Mouse (Mus musculus) intestine, embryonic 14.5 days (tissue): ENCODE measurements at regions not wholly inside any gene's neighbourhood (a gene's known extent, or its start where the extent isn't known, plus 50 kb on each side); places are given as distances from the start of the nearest gene placed in this dataset.
A peak's percentile ranks its signal among the peaks of the same experiment; 100 is the strongest.
"Not testable (repeated sequence)": the region's sequence is repeated elsewhere in the genome, so short reads cannot be mapped to it uniquely, and the experiment has no call there.

ENCODE experiments used
- ATAC-seq: fragments of 200-750 bp; cut with Nextera tagmentation; replicated peaks from 2 replicates; pipeline ENCODE4 v1.8.0; 2017; ENCODE audit warnings: low read depth, moderate number of reproducible peaks, moderate TSS enrichment, moderate library complexity; ENCODE audit not compliant: low FRiP score, low TSS enrichment
- DNase-seq: peaks from one replicate; pipeline ENCODE4 v3.0.0-alpha.2; 2018; ENCODE audit warnings: low spot score
- H3K27ac ChIP-seq: fragments of 300-500 bp; sonication (generic); 2 replicates; pipeline ENCODE4 v1.5.1; 2014; ENCODE audit warnings: low read depth, mild to moderate bottlenecking, control low read depth
- H3K27me3 ChIP-seq: fragments of 300-500 bp; sonication (generic); replicated peaks from 2 replicates; pipeline ENCODE4 v1.6.1; 2014; ENCODE audit warnings: low read length, control low read depth; ENCODE audit not compliant: control insufficient read depth, insufficient read depth
- H3K36me3 ChIP-seq: fragments of 300-500 bp; sonication (generic); 2 replicates; pipeline ENCODE4 v1.6.1; 2014; ENCODE audit warnings: low read length, control low read depth; ENCODE audit not compliant: control insufficient read depth, insufficient read depth
- H3K4me1 ChIP-seq: fragments of 300-500 bp; sonication (generic); replicated peaks from 2 replicates; pipeline ENCODE4 v1.6.1; 2014; ENCODE audit warnings: low read length, control low read depth, mixed read lengths; ENCODE audit not compliant: control insufficient read depth, insufficient read depth
- H3K4me2 ChIP-seq: fragments of 300-500 bp; sonication (generic); 2 replicates; pipeline ENCODE4 v1.6.1; 2014; ENCODE audit warnings: low read length
- H3K4me3 ChIP-seq: fragments of 300-500 bp; sonication (generic); 2 replicates; pipeline ENCODE4 v1.5.1; 2014; ENCODE audit warnings: low read depth, low read length, control low read depth, mixed read lengths
- H3K9ac ChIP-seq: fragments of 300-500 bp; sonication (generic); 2 replicates; pipeline ENCODE4 v1.6.1; 2014; ENCODE audit warnings: mild to moderate bottlenecking, low read length
- H3K9me3 ChIP-seq: fragments of 300-500 bp; sonication (generic); 2 replicates; pipeline ENCODE4 v1.6.1; 2016; ENCODE audit warnings: low read length, control low read depth; ENCODE audit not compliant: control insufficient read depth
- WGBS: fragments of 180-500 bp; shearing (Covaris S2); extraction: QIAGEN DNeasy Blood & Tissue Kit; methylation state at CpG from one replicate; pipeline ENCODE4 v1.1.7; 2014; 5-methylcytosine and 5-hydroxymethylcytosine counted together

GRCm38 (mm10) chr6:37775151-37775550, 95.5 kb upstream of the Trim24 start:
- H3K4me3 ChIP-seq, result no peak overlapping the region
- H3K36me3 ChIP-seq, result no peaks in the 10 kb centered on the region
- H3K4me2 ChIP-seq, result no peak overlapping the region
- H3K27ac ChIP-seq, result no peak overlapping the region
- H3K4me1 ChIP-seq, result no peaks in the 10 kb centered on the region
- H3K9ac ChIP-seq, result no peak overlapping the region
- ATAC-seq (no peak), DNase-seq (no peak)
- no peaks in the 10 kb centered on the region for H3K27me3 ChIP-seq
- 0 out of 2 replicates have a peak, but pooled peaks cover 2% of the 10 kb centered on the region for H3K9me3 ChIP-seq

DNA sequence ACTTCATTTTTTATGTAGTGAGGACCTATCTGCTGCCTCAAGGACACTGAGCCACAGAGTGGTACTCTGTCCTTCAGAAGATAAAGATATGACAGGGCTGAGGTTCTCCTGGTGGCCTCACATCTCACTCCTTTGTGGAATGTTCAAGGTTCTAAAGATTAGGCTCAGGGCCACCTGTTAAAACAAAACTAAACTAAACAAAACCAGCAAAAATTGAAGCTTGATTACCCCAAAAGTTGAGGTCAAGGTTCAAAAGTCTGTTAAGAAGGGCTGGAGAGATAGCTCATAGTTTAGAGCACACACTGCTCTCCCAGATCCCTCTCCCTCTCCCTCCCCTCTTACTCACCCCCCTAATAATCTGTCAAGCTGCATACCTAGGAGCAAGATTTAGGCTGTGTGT, 90.7 kb upstream of the Trim24 start:
- Histone ChIP-seq H3K27ac (no peak overlapping the region), H3K27me3 (no peaks in the 10 kb centered on the region), H3K36me3 (no peaks in the 10 kb centered on the region), H3K9me3 (peaks cover 8% of the 10 kb centered on the region; the same call in 1 of the 2 replicates), H3K4me2 (no peak overlapping the region), H3K4me3 (no peak overlapping the region), H3K4me1 (no peaks in the 10 kb centered on the region), H3K9ac (no peak overlapping the region)
- ATAC-seq, result no peak
- no peak for DNase-seq

GRCm38 (mm10) chr6:37781894-37782293, 88.7 kb upstream of the Trim24 start:
- H3K4me2 ChIP-seq, result no peak overlapping the region
- no peak overlapping the region for H3K9ac ChIP-seq
- H3K27ac ChIP-seq, result no peak overlapping the region
- no peak overlapping the region for H3K4me3 ChIP-seq
- no peaks in the 10 kb centered on the region for H3K4me1 ChIP-seq
- no peaks in the 10 kb centered on the region for H3K27me3 ChIP-seq
- DNase-seq, result no peak
- no peaks in the 10 kb centered on the region for H3K36me3 ChIP-seq
- no peak for ATAC-seq
- peaks cover 6% of the 10 kb centered on the region; the same call in 1 of the 2 replicates for H3K9me3 ChIP-seq

DNA sequence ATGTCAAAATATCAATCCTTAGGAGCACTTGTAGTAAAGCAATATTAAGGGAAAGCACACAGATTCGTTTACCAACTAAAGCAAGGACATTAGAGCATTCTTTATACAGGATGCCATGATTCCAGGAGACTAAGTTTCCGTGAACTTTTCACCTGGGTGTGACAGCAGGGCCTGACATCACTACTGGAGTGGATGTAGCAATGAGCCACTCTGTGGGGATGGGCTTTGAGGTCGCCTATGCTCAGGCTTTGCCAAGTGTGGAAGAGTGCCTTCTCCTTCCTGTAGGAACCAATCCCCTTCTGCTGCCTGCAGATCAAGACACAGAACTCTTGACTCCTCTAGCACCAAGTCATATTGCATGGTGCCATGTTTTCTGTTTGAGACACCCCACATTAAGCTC, 85.3 kb upstream of the Trim24 start:
- WGBS, result 78% methylated on average over 3 of the region's 3 CpGs
- not testable (repeated sequence) for H3K9ac ChIP-seq, H3K4me2 ChIP-seq, H3K4me3 ChIP-seq, H3K27ac ChIP-seq, H3K27me3 ChIP-seq, H3K36me3 ChIP-seq, ATAC-seq, H3K4me1 ChIP-seq, H3K9me3 ChIP-seq
- peak; percentile 20 for DNase-seq

GRCm38 (mm10) chr6:37785741-37786140, 84.9 kb upstream of the Trim24 start:
- ATAC-seq, result no peak
- Histone ChIP-seq H3K9me3 (peaks cover 6% of the 10 kb centered on the region; the same call in 1 of the 2 replicates), H3K27ac (no peak overlapping the region), H3K4me3 (no peak overlapping the region), H3K27me3 (no peaks in the 10 kb centered on the region), H3K36me3 (no peaks in the 10 kb centered on the region), H3K9ac (no peak overlapping the region), H3K4me1 (no peaks in the 10 kb centered on the region), H3K4me2 (no peak overlapping the region)
- WGBS, result 86% methylated on average over 7 of the region's 7 CpGs
- no peak for DNase-seq

GRCm38 (mm10) chr6:37787858-37788257, 82.8 kb upstream of the Trim24 start:
- peak; percentile 4 for DNase-seq

GRCm38 (mm10) chr6:37790878-37791277, 79.7 kb upstream of the Trim24 start:
- no peak overlapping the region for H3K4me3 ChIP-seq
- WGBS, result 97% methylated on average over 1 of the region's 1 CpGs
- H3K27ac ChIP-seq, result no peak overlapping the region
- H3K4me2 ChIP-seq, result no peak overlapping the region
- DNase-seq, result peak; percentile 9
- H3K4me1 ChIP-seq, result no peaks in the 10 kb centered on the region
- H3K9ac ChIP-seq, result no peak overlapping the region
- H3K36me3 ChIP-seq, result no peaks in the 10 kb centered on the region
- peaks cover 2% of the 10 kb centered on the region; the same call in 1 of the 2 replicates for H3K9me3 ChIP-seq
- ATAC-seq, result no peak
- H3K27me3 ChIP-seq, result no peaks in the 10 kb centered on the region

More at GRCm38 (mm10) chr6:37787858-37788257, 82.8 kb upstream of the Trim24 start:
- ATAC-seq, H3K27me3 ChIP-seq, H3K4me2 ChIP-seq, H3K4me3 ChIP-seq, H3K4me1 ChIP-seq, H3K27ac ChIP-seq, H3K9ac ChIP-seq, H3K36me3 ChIP-seq, H3K9me3 ChIP-seq: not testable (repeated sequence)
- 87% methylated on average over 4 of the region's 8 CpGs for WGBS

DNA sequence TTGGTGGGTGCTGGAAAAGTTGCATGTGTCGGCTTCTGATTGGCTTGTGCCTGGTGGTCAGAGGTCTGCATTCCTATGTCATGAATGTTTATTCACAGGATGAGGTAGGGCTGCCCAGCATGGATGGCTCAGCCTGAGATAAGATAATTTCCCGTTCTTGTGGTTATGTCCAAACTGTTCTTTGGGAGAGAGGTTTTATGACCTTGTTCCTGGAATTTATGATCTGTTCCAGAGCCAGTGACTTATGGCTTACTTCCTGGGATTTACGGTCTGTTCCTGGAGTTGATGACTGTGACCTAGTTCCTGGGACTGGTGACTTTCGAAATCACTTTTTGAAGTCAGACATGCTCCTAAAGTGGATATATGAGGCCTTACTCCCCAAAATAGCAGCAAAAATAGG, 76.4 kb upstream of the Trim24 start:
- Histone ChIP-seq H3K27me3 (no peaks in the 10 kb centered on the region), H3K4me3 (no peak overlapping the region), H3K4me2 (no peak overlapping the region), H3K4me1 (no peaks in the 10 kb centered on the region), H3K36me3 (no peaks in the 10 kb centered on the region), H3K9me3 (peaks cover 3% of the 10 kb centered on the region; the same call in 1 of the 2 replicates), H3K9ac (no peak overlapping the region), H3K27ac (no peak overlapping the region)
- ATAC-seq (no peak), DNase-seq (no peak)
- 57% methylated on average over 4 of the region's 4 CpGs for WGBS

GRCm38 (mm10) chr6:37795001-37795400, 75.6 kb upstream of the Trim24 start:
- Histone ChIP-seq H3K4me1 (no peaks in the 10 kb centered on the region), H3K9me3 (peaks cover 3% of the 10 kb centered on the region; the same call in 1 of the 2 replicates), H3K36me3 (no peaks in the 10 kb centered on the region), H3K27ac (no peak overlapping the region), H3K9ac (no peak overlapping the region), H3K4me2 (no peak overlapping the region), H3K27me3 (no peaks in the 10 kb centered on the region), H3K4me3 (no peak overlapping the region)
- ATAC-seq (no peak), DNase-seq (no peak)
